Mouse (Mus musculus) left cerebral cortex, adult 8-10 months (tissue): Measurements from ENCODE around the gene Olfr213. TPM values are rescaled to one million over a fixed set of nuclear protein-coding genes. Genes with fewer than 3 reads are reported as not detected.
"Not testable (repeated sequence)": the region's sequence is repeated elsewhere in the genome, so short reads cannot be mapped to it uniquely, and the experiment has no call there.

ENCODE experiments used
- DNase-seq, 2 experiments: peaks; one replicate each; pipeline ENCODE4 v3.0.0; 2022; ENCODE audit warnings: low spot score in 2 of 2
- total RNA-seq, 4 experiments: library from RNA; stranded (reverse); gene quantifications; 2 replicates each; pipeline ENCODE4 v1.2.4; 2022

Olfr213 gene
- total RNA-seq: not detected

DNA sequence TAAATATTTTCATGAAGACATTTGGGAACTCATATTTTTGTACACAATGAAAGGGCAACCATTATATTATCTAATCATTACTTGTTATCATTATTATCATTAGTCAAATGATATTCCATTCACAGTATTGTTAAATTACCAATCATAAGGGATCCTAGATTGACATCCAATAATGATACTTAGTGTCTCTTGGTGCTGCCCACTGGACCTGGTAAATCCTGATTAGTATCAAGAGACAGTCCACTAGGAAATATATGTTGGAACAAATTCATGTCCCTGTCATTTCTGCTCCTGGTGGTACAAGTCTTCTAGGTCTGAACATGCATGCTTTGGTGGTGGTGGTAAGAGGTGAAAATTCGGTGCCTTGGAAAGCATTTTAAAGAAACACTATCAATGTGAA is at the start of gene Olfr213:
Olfr213 (plus strand) TSS at position 301 of the 400 bp plus-strand sequence.
- DNase-seq: no peak

DNA sequence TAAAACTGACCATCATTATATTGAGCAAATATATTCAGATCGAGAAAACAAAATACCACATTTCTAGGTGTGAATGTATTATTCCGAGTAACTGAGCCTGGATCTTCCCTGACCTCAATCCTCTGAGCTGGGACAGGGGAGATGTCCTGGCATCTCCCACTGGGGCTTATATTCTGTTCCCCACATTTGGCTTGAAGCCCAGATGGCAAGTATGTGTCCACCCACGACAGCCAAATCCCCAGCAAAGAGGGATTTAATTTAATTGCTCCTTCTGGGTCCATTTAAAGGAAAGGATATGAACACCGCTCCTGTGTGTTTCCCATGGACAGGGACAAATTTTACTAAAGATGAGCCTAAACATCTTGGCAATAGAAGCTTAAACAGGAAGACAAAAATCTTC is 49.5 kb upstream of the Olfr213 start, which contains the start of gene Olfr211:
Olfr211 (plus strand) TSS at position 301 of the 400 bp plus-strand sequence.
- DNase-seq: no peak

DNA sequence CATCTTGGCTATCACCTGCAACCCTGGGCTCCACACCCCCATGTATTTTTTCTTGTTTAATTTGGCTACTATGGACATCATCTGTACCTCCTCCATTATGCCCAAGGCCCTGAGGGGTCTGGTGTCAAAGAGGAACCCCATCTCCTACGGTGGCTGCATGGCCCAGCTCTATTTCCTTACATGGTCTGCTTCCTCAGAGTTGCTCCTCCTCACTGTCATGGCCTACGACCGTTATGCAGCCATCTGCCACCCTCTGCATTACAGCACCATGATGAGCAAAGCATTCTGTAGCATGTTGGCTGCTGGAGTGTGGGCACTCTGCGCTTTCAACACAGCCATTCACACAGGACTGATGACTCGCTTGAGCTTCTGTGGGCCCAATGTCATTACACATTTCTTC is 44.5 kb upstream of the Olfr213 start:
- no peak for DNase-seq

DNA sequence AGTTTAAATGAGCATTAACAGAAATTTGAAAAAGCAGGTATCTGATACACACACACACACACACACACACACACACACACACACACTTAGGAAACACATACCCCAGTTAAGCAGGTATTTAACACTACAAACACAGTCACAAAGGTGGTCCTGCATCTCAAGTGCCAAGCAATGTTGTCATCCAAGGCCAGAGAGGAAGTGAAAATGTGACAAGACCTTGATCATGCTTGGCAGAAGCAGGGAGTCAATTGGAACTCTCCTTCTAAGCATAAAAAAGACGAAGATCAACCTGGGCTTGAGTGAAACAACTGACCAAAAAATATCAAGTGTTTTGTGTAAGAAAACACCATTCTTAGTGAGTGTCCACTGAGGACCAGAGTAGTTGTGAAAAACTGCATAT is 42.3 kb upstream of the Olfr213 start:
- DNase-seq: no peak

DNA sequence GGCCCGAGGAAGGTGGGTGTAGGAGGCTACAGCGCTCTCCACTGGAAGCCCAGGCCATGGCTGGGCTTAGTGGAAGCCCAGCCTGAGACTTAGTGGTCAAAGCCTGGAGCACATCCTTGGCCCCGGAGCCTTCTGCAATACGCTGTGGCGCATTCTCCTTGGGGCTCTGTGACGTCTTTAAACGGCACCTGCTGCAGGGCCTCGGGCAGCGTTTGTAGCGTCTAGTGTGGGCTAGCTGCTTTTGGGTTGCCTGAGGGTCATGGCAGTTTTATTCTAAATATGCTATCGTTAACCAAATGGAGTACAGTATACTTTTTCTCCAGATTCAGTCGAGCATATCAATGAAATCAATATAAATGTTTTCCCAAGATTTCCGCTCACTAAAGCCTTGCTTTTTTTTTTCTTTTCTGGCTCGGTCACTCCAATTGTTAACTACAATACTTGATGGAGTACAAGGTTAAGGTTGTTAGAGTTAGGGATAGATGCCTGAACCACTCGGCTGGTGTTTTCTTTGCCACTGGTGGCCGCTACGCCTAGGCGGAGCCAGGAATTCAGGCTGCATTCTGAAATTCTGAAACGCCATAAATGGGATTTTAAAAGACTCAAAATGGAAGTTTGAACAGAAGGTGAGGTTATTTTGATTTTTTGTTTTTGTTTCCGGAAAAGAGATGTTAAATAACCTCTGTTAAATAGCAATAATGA is 31.8 kb upstream of the Olfr213 start, which contains the start of gene Olfr212:
Olfr212 (plus strand) TSS at position 215 of the 702 bp plus-strand sequence.
- not testable (repeated sequence) for DNase-seq

DNA sequence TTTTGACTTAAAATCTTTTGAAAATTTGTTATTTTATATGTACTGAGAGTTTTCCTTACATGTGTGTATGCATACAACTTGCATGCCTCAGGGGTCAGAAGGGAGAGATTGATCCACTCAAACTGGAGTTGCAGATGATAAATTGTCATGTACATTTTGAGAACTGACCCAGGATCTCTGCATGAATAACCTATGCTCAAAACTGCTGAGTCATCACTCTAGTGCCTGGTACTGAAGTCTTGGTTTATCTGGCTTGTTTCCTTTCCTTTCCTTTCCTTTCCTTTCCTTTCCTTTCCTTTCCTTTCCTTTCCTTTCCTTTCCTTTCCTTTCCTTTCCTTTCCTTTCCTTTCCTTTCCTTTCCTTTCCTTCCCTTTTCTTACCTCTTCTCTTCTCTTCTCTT is 23.4 kb upstream of the Olfr213 start:
- DNase-seq: no peak

DNA sequence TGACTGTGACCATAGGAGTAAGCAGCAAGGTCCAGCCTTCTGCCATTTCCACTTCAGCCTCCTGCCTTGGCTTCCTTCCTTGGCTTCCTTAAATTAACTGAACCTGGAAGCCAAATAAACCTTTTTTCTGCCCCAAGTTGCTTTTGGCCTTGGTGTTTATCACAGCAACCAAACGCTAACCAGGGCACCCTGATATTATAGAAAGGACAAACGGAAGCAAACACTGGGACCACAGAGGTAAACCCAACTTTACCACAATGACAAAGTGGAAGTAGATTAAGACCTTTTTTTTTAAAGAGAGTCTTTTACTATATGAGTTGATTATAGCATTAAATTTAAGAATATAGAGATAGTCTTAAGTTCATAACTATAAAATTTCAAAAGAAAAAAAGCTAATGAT is 4.2 kb downstream of the Olfr213 start:
- no peak for DNase-seq

DNA sequence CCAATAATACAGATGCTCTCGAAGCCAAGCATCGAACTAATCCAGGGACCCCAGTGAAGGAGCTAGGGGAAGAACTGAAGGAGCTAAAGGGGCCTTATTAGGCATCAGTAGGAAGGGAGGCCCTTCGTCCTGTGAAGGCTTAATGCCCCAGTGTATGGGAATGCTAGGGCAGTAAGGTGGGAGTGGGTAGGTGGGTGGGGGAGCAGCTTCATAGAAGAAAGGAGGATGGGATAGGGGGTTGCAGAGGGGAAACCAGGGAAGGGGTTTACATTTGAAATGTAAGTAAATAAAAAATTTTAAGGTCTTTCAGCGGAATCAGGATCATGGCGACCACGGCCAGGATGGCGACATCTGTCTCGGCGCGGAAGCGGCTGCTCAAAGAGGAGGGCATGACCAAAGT is 12.6 kb downstream of the Olfr213 start, which contains the start of gene Gm5580:
Gm5580 (plus strand) TSS at position 301 of the 400 bp plus-strand sequence.
- DNase-seq: not testable (repeated sequence)

DNA sequence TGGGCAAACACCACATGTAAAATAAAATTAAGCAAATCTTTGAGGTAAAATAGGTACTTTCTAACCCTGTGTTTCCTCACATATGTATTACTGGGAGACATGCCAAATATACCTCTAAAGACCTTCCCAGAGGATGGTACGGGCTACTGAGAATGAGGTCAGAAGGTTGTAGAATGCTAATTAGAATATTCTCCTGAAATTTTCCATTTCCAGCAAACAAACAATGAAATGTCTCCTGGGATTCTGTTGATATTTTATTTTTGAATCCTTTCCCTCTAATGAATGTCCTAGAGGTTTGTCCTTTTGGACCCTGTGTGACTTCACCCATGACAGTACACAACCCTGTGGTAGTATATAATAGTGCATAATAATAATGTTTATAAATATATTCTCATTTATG is 15.7 kb downstream of the Olfr213 start, which contains the start of gene Olfr214:
Olfr214 (plus strand) TSS at position 301 of the 400 bp plus-strand sequence.
- DNase-seq: no peak

DNA sequence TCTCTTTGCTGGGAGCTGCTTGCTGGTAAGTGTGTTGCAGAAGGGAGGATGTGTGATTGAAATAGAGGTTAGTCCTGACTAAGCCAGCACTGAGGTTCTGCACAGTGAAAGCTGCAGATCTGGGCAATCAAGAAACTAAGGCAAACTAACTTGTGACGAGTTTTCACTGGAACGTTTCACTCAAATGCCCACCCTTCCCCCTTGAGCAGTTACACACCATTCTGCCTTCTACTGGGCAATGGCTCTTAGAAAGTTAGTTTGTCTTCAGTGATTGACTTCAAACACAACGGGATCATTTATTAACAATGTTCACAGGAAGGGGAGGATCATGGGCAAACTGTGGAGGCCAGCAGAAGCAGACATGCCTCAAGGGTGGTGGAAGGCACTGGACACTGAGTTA is 16.7 kb downstream of the Olfr213 start:
- DNase-seq: no peak

DNA sequence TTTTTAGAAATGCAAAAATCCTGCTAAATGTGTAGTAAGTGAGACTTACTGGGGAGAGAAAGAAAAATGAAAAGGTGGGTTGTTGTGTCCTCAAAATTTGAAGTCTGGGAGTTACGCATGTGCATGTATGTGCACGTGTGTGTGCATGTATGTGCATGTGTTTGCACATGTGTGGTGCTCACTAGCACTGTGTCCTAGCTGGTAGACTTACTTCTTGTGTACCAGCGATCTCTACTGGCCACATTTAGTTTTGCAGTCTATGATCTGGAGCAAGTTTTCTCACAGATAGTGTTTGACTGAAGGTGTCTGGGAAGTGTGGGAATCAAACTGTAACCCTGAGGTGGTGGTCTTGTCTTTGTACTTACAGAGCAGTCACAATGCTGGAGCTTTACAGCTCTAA is 31.6 kb downstream of the Olfr213 start:
- no peak for DNase-seq

DNA sequence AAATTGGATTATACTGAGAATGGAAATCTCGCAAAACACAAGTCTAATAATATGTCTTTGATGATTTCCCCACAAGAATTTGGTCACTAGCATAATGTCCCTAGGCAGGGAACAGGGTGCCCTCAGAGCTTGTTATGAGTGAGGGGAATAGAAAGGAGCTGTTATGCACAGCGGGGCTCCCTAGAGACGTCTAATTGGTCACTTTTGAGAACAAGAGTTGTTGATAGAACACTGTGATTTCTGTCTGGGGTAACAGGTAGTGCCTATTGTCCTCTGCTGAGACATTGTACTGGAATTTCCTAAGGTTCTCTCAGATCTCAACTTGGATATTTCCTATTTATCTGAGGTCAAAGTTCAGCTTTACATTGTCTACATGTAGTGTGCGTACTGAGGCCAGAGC is 45.8 kb downstream of the Olfr213 start, which contains the start of gene Olfr215:
Olfr215 (minus strand) TSS at position 101 of the 400 bp plus-strand sequence.
- no peak for DNase-seq

Other genes with a start within 250 kb of the Olfr213 start
- 10 to 100 TPM; 45.8 to 58.4 (median 53.3) TPM for gene March8, start 200.4 kb upstream of the Olfr213 start, total RNA-seq
- gene Alox5, start 77.3 kb upstream of the Olfr213 start, total RNA-seq: 1 to 10 TPM; 1.2 to 3.3 (median 1.8) TPM
- not detected for gene Olfr211, start 49.4 kb upstream of the Olfr213 start, total RNA-seq
- under 1 TPM in 2 of 4 experiments, not detected in 2; 0.11 to 0.13 TPM for gene Olfr212, start 31.9 kb upstream of the Olfr213 start, total RNA-seq
- gene Gm5580, start 12.7 kb downstream of the Olfr213 start, total RNA-seq: 1 to 10 TPM; 2.2 to 3.6 (median 2.9) TPM
- not detected for gene Olfr214, start 15.8 kb downstream of the Olfr213 start, total RNA-seq
- gene Olfr215, start 45.7 kb downstream of the Olfr213 start, total RNA-seq: not detected
- 10 to 100 TPM; 19.5 to 32.6 (median 23.2) TPM for gene Zfp422, start 90.5 kb downstream of the Olfr213 start, total RNA-seq
- 1 to 10 TPM; 1.7 to 3.3 (median 2.4) TPM for gene Depp1, start 112.2 kb downstream of the Olfr213 start, total RNA-seq
- gene Rassf4, start 135.5 kb downstream of the Olfr213 start, total RNA-seq: 1 to 10 TPM; 6.2 to 8.6 (median 7.4) TPM
- gene Tmem72, start 178.5 kb downstream of the Olfr213 start, total RNA-seq: 1 to 10 TPM in 2 of 4 experiments, under 1 TPM in 2; 0.28 to 4.4 (median 1.0) TPM